Mouse (Mus musculus) CH12.LX (cell line): ENCODE measurements around the gene Cacnb2. TPM values are rescaled to one million over a fixed set of nuclear protein-coding genes. Genes with fewer than 3 reads are reported as not detected.

Experiments used
- DNase-seq: peaks from one replicate; pipeline ENCODE4 v3.0.0-alpha.2; 2013; ENCODE audit errors: extremely low read depth
- H3K27ac ChIP-seq: 2 replicates; pipeline ENCODE4 v1.5.1; 2012; ENCODE audit warnings: low read depth, mild to moderate bottlenecking, control low read depth, moderate library complexity; ENCODE audit not compliant: insufficient read depth
- H3K27me3 ChIP-seq: replicated peaks from 2 replicates; pipeline ENCODE3; 2012; ENCODE audit warnings: inconsistent platforms
- H3K36me3 ChIP-seq, 2 experiments: replicated peaks in 1 of 2; 2 replicates each; pipeline versions ENCODE3 to v1.6.1; 2012; ENCODE audit warnings: inconsistent platforms in 1 of 2, low read length in 1 of 2, mild to moderate bottlenecking in 1 of 2, mixed read lengths in 1 of 2, moderate library complexity in 1 of 2; ENCODE audit not compliant: control insufficient read depth in 1 of 2, insufficient read depth in 1 of 2
- H3K4me1 ChIP-seq, 2 experiments: 2 replicates each; pipeline ENCODE4 v1.6.1; 2012; ENCODE audit warnings: inconsistent platforms in 1 of 2, moderate library complexity in 1 of 2; ENCODE audit not compliant: insufficient read depth in 2 of 2, control insufficient read depth in 1 of 2
- H3K4me2 ChIP-seq: 2 replicates; pipeline ENCODE4 v1.6.1; 2012; ENCODE audit warnings: low read depth, mild to moderate bottlenecking, control low read depth; ENCODE audit not compliant: poor library complexity, insufficient read depth, severe bottlenecking
- H3K4me3 ChIP-seq, 3 experiments: fragments of 150-350 bp in 1 of 3; sonication (generic) in 1 of 3; replicated peaks in 1 of 3; 2 replicates each; pipeline versions ENCODE3 to v1.5.1; 2011 to 2012; ENCODE audit warnings: low read depth in 2 of 3, low read length in 2 of 3, mild to moderate bottlenecking in 2 of 3, moderate library complexity in 2 of 3, control low read depth in 1 of 3, improper control_type of control experiment in 1 of 3, inconsistent platforms in 1 of 3, mixed read lengths in 1 of 3; ENCODE audit not compliant: poor library complexity in 1 of 3
- H3K79me2 ChIP-seq: replicated peaks from 2 replicates; pipeline ENCODE4 v1.6.1; 2012; ENCODE audit warnings: mild to moderate bottlenecking, moderate library complexity; ENCODE audit not compliant: control insufficient read depth, poor library complexity, insufficient read depth, severe bottlenecking; ENCODE audit errors: extremely low read depth
- H3K9ac ChIP-seq: 2 replicates; pipeline ENCODE4 v1.6.1; 2012; ENCODE audit warnings: low read depth, mild to moderate bottlenecking, control low read depth, moderate library complexity; ENCODE audit not compliant: insufficient read depth
- H3K9me3 ChIP-seq: replicated peaks from 2 replicates; pipeline ENCODE3; 2012; ENCODE audit warnings: low read length, inconsistent platforms, mixed read lengths
- BHLHE40 ChIP-seq: IDR thresholded peaks from 2 replicates; pipeline ENCODE4 v1.6.1; 2011; ENCODE audit warnings: mild to moderate bottlenecking, low read depth, low read length, improper control_type of control experiment
- CHD1 ChIP-seq: IDR thresholded peaks from 2 replicates; pipeline ENCODE4 v1.6.1; 2012; ENCODE audit warnings: low read depth, low read length, improper control_type of control experiment, inconsistent platforms
- CHD2 ChIP-seq: IDR thresholded peaks from 2 replicates; pipeline ENCODE4 v1.6.1; 2011; ENCODE audit warnings: low read length, improper control_type of control experiment
- CTCF ChIP-seq, 2 experiments: IDR thresholded peaks in 1 of 2; conservative IDR thresholded peaks in 1 of 2; 2 replicates each; pipeline ENCODE4 v1.5.1; 2011 to 2012; ENCODE audit warnings: low read depth in 2 of 2, low read length in 2 of 2, improper control_type of control experiment in 1 of 2, inconsistent platforms in 1 of 2, mild to moderate bottlenecking in 1 of 2, moderate library complexity in 1 of 2
- ELF1 ChIP-seq: IDR thresholded peaks from 2 replicates; pipeline ENCODE4 v1.6.1; 2014; ENCODE audit warnings: low read depth, mild to moderate bottlenecking, inconsistent platforms, low read length, improper control_type of control experiment
- EP300 ChIP-seq: IDR thresholded peaks from 2 replicates; pipeline ENCODE4 v1.6.1; 2011; ENCODE audit warnings: low read length, improper control_type of control experiment
- KAT2A ChIP-seq: IDR thresholded peaks from 2 replicates; pipeline ENCODE4 v1.6.1; 2012; ENCODE audit warnings: low read length, improper control_type of control experiment, inconsistent platforms; ENCODE audit not compliant: insufficient replicate concordance
- MAFK ChIP-seq: IDR thresholded peaks from 2 replicates; pipeline ENCODE4 v1.6.1; 2011; ENCODE audit warnings: low read length, improper control_type of control experiment; ENCODE audit not compliant: insufficient replicate concordance
- MEF2A ChIP-seq: IDR thresholded peaks from 2 replicates; pipeline ENCODE4 v1.6.1; 2014; ENCODE audit warnings: low read depth, mild to moderate bottlenecking, inconsistent platforms, low read length, improper control_type of control experiment, borderline replicate concordance
- MXI1 ChIP-seq: IDR thresholded peaks from 2 replicates; pipeline ENCODE4 v1.6.1; 2011; ENCODE audit warnings: mild to moderate bottlenecking, low read depth, low read length, improper control_type of control experiment
- NELFE ChIP-seq: IDR thresholded peaks from 2 replicates; pipeline ENCODE4 v1.6.1; 2011; ENCODE audit warnings: low read depth, low read length, improper control_type of control experiment
- NRF1 ChIP-seq: IDR thresholded peaks from 2 replicates; pipeline ENCODE4 v1.6.1; 2014; ENCODE audit warnings: low read depth, mild to moderate bottlenecking, inconsistent platforms, low read length, improper control_type of control experiment, moderate library complexity
- RAD21 ChIP-seq: IDR thresholded peaks from 2 replicates; pipeline ENCODE4 v1.6.1; 2011; ENCODE audit warnings: low read depth, mild to moderate bottlenecking, low read length, improper control_type of control experiment, moderate library complexity
- SIN3A ChIP-seq: IDR thresholded peaks from 2 replicates; pipeline ENCODE4 v1.6.1; 2012; ENCODE audit warnings: low read length, improper control_type of control experiment, inconsistent platforms
- SMC3 ChIP-seq: IDR thresholded peaks from 2 replicates; pipeline ENCODE4 v1.6.1; 2011; ENCODE audit warnings: low read depth, low read length, improper control_type of control experiment
- TBP ChIP-seq: conservative IDR thresholded peaks from 2 replicates; pipeline ENCODE4 v1.6.1; 2011; ENCODE audit warnings: low read depth, low read length, improper control_type of control experiment
- TCF12 ChIP-seq: IDR thresholded peaks from 2 replicates; pipeline ENCODE4 v1.6.1; 2014; ENCODE audit warnings: low read depth, mild to moderate bottlenecking, inconsistent platforms, low read length, improper control_type of control experiment
- UBTF ChIP-seq: IDR thresholded peaks from 2 replicates; pipeline ENCODE4 v1.6.1; 2012; ENCODE audit warnings: low read depth, mild to moderate bottlenecking, inconsistent platforms, low read length, improper control_type of control experiment, moderate library complexity
- ZMIZ1 ChIP-seq: IDR thresholded peaks from 2 replicates; pipeline ENCODE4 v1.6.1; 2012; ENCODE audit warnings: low read depth, mild to moderate bottlenecking, inconsistent platforms, low read length, improper control_type of control experiment
- dilution Hi-C: fragments of 300-500 bp; cut with MboI; formaldehyde crosslinking; loops from 2 replicates; pipeline ENCODE4 v1.14.3; 2020; ENCODE audit warnings: low sequenced_read_pairs; ENCODE audit not compliant: extremely low pct_unique_long_range_greater_than_20kb, extremely low pct_ligation_motif_present
- in situ Hi-C: fragments of 300-500 bp; cut with MboI; formaldehyde crosslinking; loops from 3 replicates; pipeline ENCODE4 v1.14.3; 2019; ENCODE audit warnings: low sequenced_read_pairs, low pct_ligation_motif_present, low pct_unique_long_range_greater_than_20kb, mixed read lengths
- polyA plus RNA-seq: library from polyadenylated mRNA; unstranded; fragments of >175 nt; gene quantifications from 2 replicates; pipeline ENCODE4 v1.2.1, GENCODE M21; 2012; ENCODE audit warnings: low read depth; ENCODE audit not compliant: insufficient read length
- total RNA-seq, 2 experiments: library from RNA; depleted of rRNA; stranded (reverse); fragments of 300-350 nt in 1 of 2; fragments of >200 nt in 1 of 2; gene quantifications; 2 replicates each; pipeline ENCODE4 v1.2.3; 2012 to 2014

Gene Cacnb2
- total and polyA plus RNA-seq, 3 experiments: 0.42 to 2.8 (median 0.93) TPM

- Histone ChIP-seq H3K4me3 (no peak overlapping the region), H3K4me1 (no peaks in the 10 kb centered on the region), H3K9ac (no peak overlapping the region), H3K4me2 (no peak overlapping the region), H3K27ac (no peak overlapping the region), H3K79me2 (no peaks in the 10 kb centered on the region), H3K27me3 (no peaks in the 10 kb centered on the region), H3K36me3 (no peaks in the 10 kb centered on the region), H3K9me3 (peaks cover 14% of the 10 kb centered on the region)
- in situ Hi-C loops (no loop called here), dilution Hi-C loops (no loop called here)
- DNase-seq: no peak
- TF ChIP-seq CTCF (conservative IDR thresholded peaks at IDR 0.05 in 1 of 2, IDR thresholded peaks at IDR 0.05 in 1 of 2; ENCODE audit: low read depth in 2 of 2, low read length in 2 of 2) (no peak), TCF12 (no peak), ELF1 (no peak), MXI1 (no peak), CHD2 (no peak), MEF2A (no peak), KAT2A (no peak), BHLHE40 (no peak), NELFE (no peak), MAFK (no peak), EP300 (no peak), NRF1 (no peak), TBP (no peak), CHD1 (no peak), UBTF (no peak), SIN3A (no peak)
Observed at GRCm38 (mm10) chr2:14665213-14665612, 62.3 kb downstream of the Cacnb2 start.

DNA sequence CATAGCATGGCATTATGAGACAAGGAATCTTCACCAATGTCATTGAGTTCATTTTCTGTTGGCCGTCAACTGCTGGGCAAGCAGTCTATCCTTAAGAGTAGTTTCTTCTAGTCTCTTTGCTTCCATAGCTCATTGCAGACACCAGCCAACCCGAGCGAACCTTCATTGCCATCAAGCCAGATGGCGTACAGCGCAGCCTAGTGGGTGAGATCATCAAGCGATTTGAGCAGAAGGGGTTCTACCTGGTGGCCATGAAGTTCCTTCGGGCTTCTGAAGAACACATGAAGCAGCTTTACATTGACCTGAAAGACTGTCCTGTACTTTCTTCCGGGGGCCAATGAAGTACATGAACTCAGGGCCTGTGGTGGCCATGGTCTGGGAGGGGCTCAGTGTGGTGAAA is 69.2 kb downstream of the Cacnb2 start:
- peak; percentile 2 for DNase-seq
- no peaks in the 10 kb centered on the region for H3K9me3 ChIP-seq
- in situ Hi-C loops: no loop called here
- no peak overlapping the region for H3K4me3 ChIP-seq
- no peak overlapping the region for H3K27ac ChIP-seq
- H3K27me3 ChIP-seq: no peaks in the 10 kb centered on the region
- no peak overlapping the region for H3K4me2 ChIP-seq
- H3K4me1 ChIP-seq: no peaks in the 10 kb centered on the region
- peak; percentile 52 for TF ChIP-seq RAD21
- TF ChIP-seq ZMIZ1: no peak
- TF ChIP-seq SMC3: peak; percentile 53
- TF ChIP-seq CTCF (conservative IDR thresholded peaks at IDR 0.05 in 1 of 2, IDR thresholded peaks at IDR 0.05 in 1 of 2; ENCODE audit: low read depth in 2 of 2, low read length in 2 of 2): peak in 1 of 2 experiments; percentile 56; a peak in 2 of 4 replicates
- TF ChIP-seq, all 38 proteins: peak for 3
- dilution Hi-C loops: no loop called here
- no peak overlapping the region for H3K9ac ChIP-seq
- no peaks in the 10 kb centered on the region for H3K79me2 ChIP-seq
- H3K36me3 ChIP-seq: no peaks in the 10 kb centered on the region
